Mouse (Mus musculus): ENCODE data around the gene Mmp20. TPM values are rescaled to one million over a fixed set of nuclear protein-coding genes. Genes with fewer than 3 reads are reported as not detected.

Mmp20 gene
- total RNA-seq (2021): not detected
- long read RNA-seq, experiment 1: 0 reads
- long read RNA-seq, experiment 2: 0 reads

GRCm38 (mm10) chr9:7627931-7628330 lies at the start of gene Mmp20:
Mmp20 (plus strand) TSS chr9:7628231.
- no peak for DNase-seq (ENCODE audit: low spot score in 2 of 2)
- intact Hi-C loops (cut with DNase I): no loop called here

- intact Hi-C loops (cut with DNase I): no loop called here
- no peak for DNase-seq (ENCODE audit: low spot score in 2 of 2)
Observed at GRCm38 (mm10) chr9:7590063-7590462, 38.0 kb upstream of the Mmp20 start.

- intact Hi-C loops (cut with DNase I): no loop called here
- DNase-seq (ENCODE audit: low spot score in 2 of 2): no peak
Observed at GRCm38 (mm10) chr9:7593272-7593812, 34.7 kb upstream of the Mmp20 start.

GRCm38 (mm10) chr9:7594816-7595540 lies 33.1 kb upstream of the Mmp20 start:
- intact Hi-C loops (cut with DNase I): loop anchor here (2.0 to 5.0 kb wide), 2 partner anchors 303 to 378 kb away; no protein-coding TSS in a partner anchor
- peak; percentile 88 to 94 for DNase-seq (ENCODE audit: low spot score in 2 of 2)

- DNase-seq (ENCODE audit: low spot score in 2 of 2): peak; percentile 80 to 83
- intact Hi-C loops (cut with DNase I): loop anchor here (1.0 to 10.0 kb wide), 3 partner anchors 252 to 1072 kb away; no protein-coding TSS in a partner anchor
Observed at GRCm38 (mm10) chr9:7602982-7603742, 24.9 kb upstream of the Mmp20 start.

- DNase-seq (ENCODE audit: low spot score in 2 of 2): no peak
- intact Hi-C loops (cut with DNase I): loop anchor here (10.0 kb wide), 2 partner anchors 251 to 1071 kb away; no protein-coding TSS in a partner anchor
Observed at GRCm38 (mm10) chr9:7604005-7604404, 24.0 kb upstream of the Mmp20 start.

- no peak for DNase-seq (ENCODE audit: low spot score in 2 of 2)
- intact Hi-C loops (cut with DNase I): loop anchor here (10.0 kb wide), 2 partner anchors 249 to 1069 kb away; no protein-coding TSS in a partner anchor
Observed at GRCm38 (mm10) chr9:7605638-7606037, 22.4 kb upstream of the Mmp20 start.

GRCm38 (mm10) chr9:7622582-7622981 lies 5.4 kb upstream of the Mmp20 start:
- DNase-seq (ENCODE audit: low spot score in 2 of 2): no peak
- intact Hi-C loops (cut with DNase I): no loop called here

GRCm38 (mm10) chr9:7633936-7634335 lies 5.9 kb downstream of the Mmp20 start:
- intact Hi-C loops (cut with DNase I): no loop called here

GRCm38 (mm10) chr9:7647901-7648300 lies 19.9 kb downstream of the Mmp20 start:
- intact Hi-C loops (cut with DNase I): no loop called here
- no peak for DNase-seq (ENCODE audit: low spot score in 2 of 2)

More at GRCm38 (mm10) chr9:7633936-7634335, 5.9 kb downstream of the Mmp20 start:
- no peak for DNase-seq (ENCODE audit: low spot score in 2 of 2)

- intact Hi-C loops (cut with DNase I): no loop called here
- no peak for DNase-seq (ENCODE audit: low spot score in 2 of 2)
Observed at GRCm38 (mm10) chr9:7650397-7651180, 22.6 kb downstream of the Mmp20 start.

GRCm38 (mm10) chr9:7652351-7653085 lies 24.5 kb downstream of the Mmp20 start:
- no peak for DNase-seq (ENCODE audit: low spot score in 2 of 2)
- intact Hi-C loops (cut with DNase I): no loop called here

- intact Hi-C loops (cut with DNase I): no loop called here
- DNase-seq (ENCODE audit: low spot score in 2 of 2): no peak
Observed at GRCm38 (mm10) chr9:7657946-7658345, 29.9 kb downstream of the Mmp20 start.

- DNase-seq (ENCODE audit: low spot score in 2 of 2): no peak
- intact Hi-C loops (cut with DNase I): no loop called here
Observed at GRCm38 (mm10) chr9:7659469-7660020, 31.5 kb downstream of the Mmp20 start.

- intact Hi-C loops (cut with DNase I): no loop called here
Observed at GRCm38 (mm10) chr9:7661371-7661770, 33.3 kb downstream of the Mmp20 start.

GRCm38 (mm10) chr9:7669674-7670073 lies 41.6 kb downstream of the Mmp20 start:
- DNase-seq (ENCODE audit: low spot score in 2 of 2): no peak
- intact Hi-C loops (cut with DNase I): no loop called here

More at GRCm38 (mm10) chr9:7661371-7661770, 33.3 kb downstream of the Mmp20 start:
- no peak for DNase-seq (ENCODE audit: low spot score in 2 of 2)

- intact Hi-C loops (cut with DNase I): no loop called here
- DNase-seq (ENCODE audit: low spot score in 2 of 2): no peak
Observed at GRCm38 (mm10) chr9:7672985-7673384, 45.0 kb downstream of the Mmp20 start.

GRCm38 (mm10) chr9:7678154-7678837 lies 50.3 kb downstream of the Mmp20 start:
- intact Hi-C loops (cut with DNase I): no loop called here
- DNase-seq (ENCODE audit: low spot score in 2 of 2): no peak
